Mouse (Mus musculus): ENCODE results near the gene Optn. TPM values are rescaled to one million over a fixed set of nuclear protein-coding genes. Genes with fewer than 3 reads are reported as not detected.

The Optn gene
- total and polyA plus RNA-seq, 3 experiments = 25.1 to 37.3 (median 28.0) TPM

DNA sequence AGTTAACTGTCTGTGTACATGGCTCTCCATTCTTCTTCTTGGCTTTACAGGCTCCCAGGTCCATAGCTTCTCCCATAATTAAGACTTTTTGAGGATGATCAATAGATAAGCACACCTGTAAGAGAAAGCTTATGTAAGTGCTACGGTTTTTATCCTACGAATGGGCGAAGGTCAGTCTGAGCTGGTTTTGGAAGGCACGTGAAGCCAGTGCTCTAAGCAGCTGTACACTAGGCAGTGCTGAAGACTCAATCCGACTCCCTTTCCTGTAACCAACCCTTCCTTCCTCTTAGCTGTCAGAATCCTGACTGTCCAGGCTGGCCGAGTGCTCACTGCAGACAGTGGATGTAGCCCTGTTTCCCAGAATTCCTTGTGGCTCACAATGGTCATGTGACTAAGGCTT is 62.6 kb downstream of the Optn start:
- Histone ChIP-seq H3K9me3 (replicated peaks; ENCODE audit: low read length) (no peaks in the 10 kb centered on the region), H3K4me1 (ENCODE audit: control insufficient read depth in 1 of 2, insufficient read depth in 2 of 2) (peaks cover 0 to 6% of the 10 kb centered on the region in 2 experiments; a peak in 2 of 4 replicates), H3K27ac (ENCODE audit: insufficient read depth, low read depth) (no peak overlapping the region), H3K79me2 (replicated peaks; ENCODE audit: control insufficient read depth, extremely low read depth, insufficient read depth, poor library complexity, severe bottlenecking) (no peaks in the 10 kb centered on the region; the same call in 1 of the 2 replicates), H3K4me2 (ENCODE audit: insufficient read depth, low read depth, poor library complexity, severe bottlenecking) (no peak overlapping the region), H3K36me3 (replicated peaks in 1 of 2; ENCODE audit: control insufficient read depth in 1 of 2, insufficient read depth in 1 of 2, low read length in 1 of 2) (peaks cover 80 to 97% of the 10 kb centered on the region in 2 experiments), H3K4me3 (replicated peaks in 1 of 3; ENCODE audit: low read depth in 2 of 3, low read length in 2 of 3, poor library complexity in 1 of 3) (no peak overlapping the region), H3K9ac (ENCODE audit: insufficient read depth, low read depth) (no peak overlapping the region), H3K27me3 (replicated peaks) (no peaks in the 10 kb centered on the region)
- no peak for DNase-seq (ENCODE audit: extremely low read depth)
- dilution Hi-C loops (cut with MboI; ENCODE audit: extremely low pct_ligation_motif_present, extremely low pct_unique_long_range_greater_than_20kb, low sequenced_read_pairs) = no loop called here
- TF ChIP-seq IRF4 (IDR thresholded peaks at IDR 0.05; ENCODE audit: low read depth, low read length) (no peak), ZKSCAN1 (IDR thresholded peaks at IDR 0.05; ENCODE audit: borderline replicate concordance, low read depth, low read length) (no peak), SMC3 (IDR thresholded peaks at IDR 0.05; ENCODE audit: low read depth, low read length) (no peak), POLR2A (IDR thresholded peaks at IDR 0.05; ENCODE audit: low read depth, low read length) (0 out of 2 replicates have a peak, but pooled peaks have one; percentile 6), ELF1 (IDR thresholded peaks at IDR 0.05; ENCODE audit: low read depth, low read length) (no peak)
- in situ Hi-C loops (cut with MboI; ENCODE audit: low pct_ligation_motif_present, low pct_unique_long_range_greater_than_20kb, low sequenced_read_pairs) = no loop called here

DNA sequence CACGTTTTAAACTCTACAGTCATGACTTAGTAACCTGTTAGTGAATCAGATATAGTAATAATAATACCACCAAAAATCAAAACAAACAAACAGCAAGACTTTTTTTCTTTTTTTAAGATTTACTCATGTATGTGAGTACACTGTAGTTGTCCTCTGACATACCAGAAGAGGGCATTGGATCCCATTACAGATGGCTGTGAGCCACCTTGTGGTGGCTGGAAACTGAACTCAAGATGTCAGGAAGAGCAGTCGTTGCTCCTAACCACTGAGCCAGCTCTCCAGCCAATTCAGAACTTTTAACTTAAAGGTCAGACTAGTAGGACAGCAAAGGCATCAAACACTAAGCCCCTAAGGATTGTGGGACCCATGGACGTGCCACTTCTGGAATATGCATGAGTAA is 64.9 kb downstream of the Optn start:
- H3K27ac ChIP-seq (ENCODE audit: insufficient read depth, low read depth) = no peak overlapping the region
- peaks cover 79 to 100% of the 10 kb centered on the region in 2 experiments for H3K36me3 ChIP-seq (replicated peaks in 1 of 2; ENCODE audit: control insufficient read depth in 1 of 2, insufficient read depth in 1 of 2, low read length in 1 of 2)
- DNase-seq (ENCODE audit: extremely low read depth) = no peak
- H3K79me2 ChIP-seq (replicated peaks; ENCODE audit: control insufficient read depth, extremely low read depth, insufficient read depth, poor library complexity, severe bottlenecking) = no peaks in the 10 kb centered on the region; the same call in 1 of the 2 replicates
- H3K4me2 ChIP-seq (ENCODE audit: insufficient read depth, low read depth, poor library complexity, severe bottlenecking) = no peak overlapping the region
- dilution Hi-C loops (cut with MboI; ENCODE audit: extremely low pct_ligation_motif_present, extremely low pct_unique_long_range_greater_than_20kb, low sequenced_read_pairs) (no loop called here), in situ Hi-C loops (cut with MboI; ENCODE audit: low pct_ligation_motif_present, low pct_unique_long_range_greater_than_20kb, low sequenced_read_pairs) (loop anchor here (5.0 kb wide), 1 partner anchor 82 kb away; the partner anchor contains the start of gene Phyh)
- no peaks in the 10 kb centered on the region for H3K9me3 ChIP-seq (replicated peaks; ENCODE audit: low read length)
- no peak overlapping the region for H3K4me3 ChIP-seq (replicated peaks in 1 of 3; ENCODE audit: low read depth in 2 of 3, low read length in 2 of 3, poor library complexity in 1 of 3)
- TF ChIP-seq SMC3 (IDR thresholded peaks at IDR 0.05; ENCODE audit: low read depth, low read length) (peak; percentile 54), RAD21 (IDR thresholded peaks at IDR 0.05; ENCODE audit: low read depth, low read length) (peak; percentile 18), NRF1 (IDR thresholded peaks at IDR 0.05; ENCODE audit: low read depth, low read length) (no peak), CTCF (conservative IDR thresholded peaks at IDR 0.05 in 1 of 2, IDR thresholded peaks at IDR 0.05 in 1 of 2; ENCODE audit: low read depth in 2 of 2, low read length in 2 of 2) (peak in 1 of 2 experiments; percentile 82; a peak in 2 of 4 replicates)
- H3K27me3 ChIP-seq (replicated peaks) = no peaks in the 10 kb centered on the region
- H3K9ac ChIP-seq (ENCODE audit: insufficient read depth, low read depth) = no peak overlapping the region
- no peaks in the 10 kb centered on the region for H3K4me1 ChIP-seq (ENCODE audit: control insufficient read depth in 1 of 2, insufficient read depth in 2 of 2)

DNA sequence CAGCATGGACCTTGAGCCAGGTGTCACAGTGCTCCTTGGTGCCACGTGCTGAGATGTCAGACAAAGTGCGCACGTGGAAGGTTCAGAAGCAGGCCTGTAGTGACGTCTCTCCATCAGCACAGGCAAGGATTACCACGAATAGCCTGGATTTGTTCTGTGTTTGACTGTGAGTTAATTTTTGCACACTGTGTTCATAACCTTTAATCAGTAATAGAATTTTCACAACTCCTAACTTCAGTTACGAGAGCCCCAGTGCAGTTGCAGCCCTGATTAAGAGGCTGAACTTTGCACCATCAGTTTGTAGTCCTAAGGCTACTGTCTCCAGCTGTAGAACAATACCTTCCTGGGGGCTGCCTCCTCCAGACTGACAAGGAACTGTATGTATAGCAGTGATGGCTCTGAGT is 67.4 kb downstream of the Optn start:
- no peak for TF ChIP-seq IRF4 (IDR thresholded peaks at IDR 0.05; ENCODE audit: low read depth, low read length)
- TF ChIP-seq ZKSCAN1 (IDR thresholded peaks at IDR 0.05; ENCODE audit: borderline replicate concordance, low read depth, low read length) = no peak
- TF ChIP-seq TCF12 (IDR thresholded peaks at IDR 0.05; ENCODE audit: low read depth, low read length) = no peak
- no peak for TF ChIP-seq CHD1 (IDR thresholded peaks at IDR 0.05; ENCODE audit: low read depth, low read length)
- no peak for TF ChIP-seq JUND (conservative IDR thresholded peaks at IDR 0.05; ENCODE audit: low read depth, low read length)
- TF ChIP-seq NRF1 (IDR thresholded peaks at IDR 0.05; ENCODE audit: low read depth, low read length) = no peak
- no peak for TF ChIP-seq ZC3H11A (IDR thresholded peaks at IDR 0.05; ENCODE audit: low read depth, low read length)
- no peak for TF ChIP-seq SMC3 (IDR thresholded peaks at IDR 0.05; ENCODE audit: low read depth, low read length)
- TF ChIP-seq RCOR1 (conservative IDR thresholded peaks at IDR 0.05; ENCODE audit: low read depth, low read length) = no peak
- no peak for TF ChIP-seq MAX (IDR thresholded peaks at IDR 0.05; ENCODE audit: low read length)
- TF ChIP-seq PAX5 (IDR thresholded peaks at IDR 0.05; ENCODE audit: low read length) = no peak
- no peak overlapping the region for H3K9ac ChIP-seq (ENCODE audit: insufficient read depth, low read depth)
- H3K4me3 ChIP-seq (replicated peaks in 1 of 3; ENCODE audit: low read depth in 2 of 3, low read length in 2 of 3, poor library complexity in 1 of 3) = no peak overlapping the region
- H3K27ac ChIP-seq (ENCODE audit: insufficient read depth, low read depth) = no peak overlapping the region
- dilution Hi-C loops (cut with MboI; ENCODE audit: extremely low pct_ligation_motif_present, extremely low pct_unique_long_range_greater_than_20kb, low sequenced_read_pairs) (no loop called here), in situ Hi-C loops (cut with MboI; ENCODE audit: low pct_ligation_motif_present, low pct_unique_long_range_greater_than_20kb, low sequenced_read_pairs) (loop anchor here (5.0 kb wide), 1 partner anchor 79 kb away; the partner anchor contains the start of gene Phyh)
- no peaks in the 10 kb centered on the region for H3K27me3 ChIP-seq (replicated peaks)
- no peak for DNase-seq (ENCODE audit: extremely low read depth)
- H3K79me2 ChIP-seq (replicated peaks; ENCODE audit: control insufficient read depth, extremely low read depth, insufficient read depth, poor library complexity, severe bottlenecking) = no peaks in the 10 kb centered on the region
- H3K4me1 ChIP-seq (ENCODE audit: control insufficient read depth in 1 of 2, insufficient read depth in 2 of 2) = no peaks in the 10 kb centered on the region
- no peaks in the 10 kb centered on the region for H3K9me3 ChIP-seq (replicated peaks; ENCODE audit: low read length)
- H3K4me2 ChIP-seq (ENCODE audit: insufficient read depth, low read depth, poor library complexity, severe bottlenecking) = no peak overlapping the region
- H3K36me3 ChIP-seq (replicated peaks in 1 of 2; ENCODE audit: control insufficient read depth in 1 of 2, insufficient read depth in 1 of 2, low read length in 1 of 2) = peaks cover 80 to 97% of the 10 kb centered on the region in 2 experiments

Data from CH12.LX (cell line).